Mouse (Mus musculus) CD8-positive naive resting alpha-beta T cell, adult 2 months (primary cell): ENCODE measurements around the gene Cdkn2d.
"Not testable (repeated sequence)": the region's sequence is repeated elsewhere in the genome, so short reads cannot be mapped to it uniquely, and the experiment has no call there.

ENCODE experiments used
- DNase-seq, 2 experiments: peaks; one replicate each; pipeline ENCODE4 v3.0.0; 2022; ENCODE audit warnings: low read depth in 2 of 2, low spot score in 2 of 2

Gene Cdkn2d

GRCm38 (mm10) chr9:21275727-21276126 lies 15.5 kb downstream of the Cdkn2d start:
- no peak for DNase-seq

GRCm38 (mm10) chr9:21275013-21275710 lies 16.0 kb downstream of the Cdkn2d start:
- no peak for DNase-seq

- DNase-seq, result no peak
Observed at GRCm38 (mm10) chr9:21274336-21274735, 16.9 kb downstream of the Cdkn2d start.

GRCm38 (mm10) chr9:21273520-21274228 lies 17.5 kb downstream of the Cdkn2d start:
- DNase-seq, result no peak

- DNase-seq, result no peak
Observed at GRCm38 (mm10) chr9:21273094-21273493, 18.1 kb downstream of the Cdkn2d start.

- no peak for DNase-seq
Observed at GRCm38 (mm10) chr9:21272391-21272790, 18.8 kb downstream of the Cdkn2d start.

- DNase-seq, result not testable (repeated sequence)
Observed at GRCm38 (mm10) chr9:21269590-21269989, 21.6 kb downstream of the Cdkn2d start.

GRCm38 (mm10) chr9:21268305-21268704 lies 22.9 kb downstream of the Cdkn2d start:
- DNase-seq, result no peak

GRCm38 (mm10) chr9:21266889-21267288 lies 24.3 kb downstream of the Cdkn2d start:
- no peak for DNase-seq

- DNase-seq, result no peak
Observed at GRCm38 (mm10) chr9:21265611-21266010, 25.6 kb downstream of the Cdkn2d start.

- DNase-seq, result peak; percentile 77 to 86
Observed at GRCm38 (mm10) chr9:21265000-21265561, 26.1 kb downstream of the Cdkn2d start, which contains the start of gene Atg4d. Gene Atg4d (plus strand): TSS chr9:21265293.

GRCm38 (mm10) chr9:21264272-21264999 lies 26.8 kb downstream of the Cdkn2d start:
- no peak for DNase-seq

- DNase-seq, result no peak
Observed at GRCm38 (mm10) chr9:21261831-21262230, 29.4 kb downstream of the Cdkn2d start.

- DNase-seq, result peak; percentile 20 to 46
Observed at GRCm38 (mm10) chr9:21260491-21261040, 30.6 kb downstream of the Cdkn2d start.

GRCm38 (mm10) chr9:21256349-21256748 lies 34.9 kb downstream of the Cdkn2d start:
- not testable (repeated sequence) for DNase-seq

GRCm38 (mm10) chr9:21254690-21255089 lies 36.5 kb downstream of the Cdkn2d start:
- no peak for DNase-seq

- no peak for DNase-seq
Observed at GRCm38 (mm10) chr9:21251116-21251735, 40.0 kb downstream of the Cdkn2d start.

GRCm38 (mm10) chr9:21250509-21250908 lies 40.7 kb downstream of the Cdkn2d start:
- DNase-seq, result no peak

- no peak for DNase-seq
Observed at GRCm38 (mm10) chr9:21249629-21250508, 41.3 kb downstream of the Cdkn2d start.

- DNase-seq, result no peak
Observed at GRCm38 (mm10) chr9:21248326-21248725, 42.9 kb downstream of the Cdkn2d start, which contains the start of gene S1pr5. Gene S1pr5 (minus strand): TSS chr9:21248443.
